ENCODE assay signal across 8 mouse cellular contexts in genomic region chr19:7340371-7340779, GRCm38 (mm10). TPM values are rescaled to one million over a fixed set of nuclear protein-coding genes. Genes with fewer than 3 reads are reported as not detected.
DNase-seq lines count a peak whose midpoint lies in the region; ATAC-seq and TF ChIP-seq lines count a peak whose summit lies in the region.

No protein-coding gene starts in this region.

- DNase-seq in right cerebral cortex, adult 18-20 months, result peak; percentile 79
- no peak for DNase-seq in right cerebral cortex, postnatal 4 days
- peak; percentile 31 to 36 for DNase-seq in cerebellum, adult 2 months
- DNase-seq in frontal cortex, postnatal 10 days (ENCODE audit: low spot score in 2 of 2), result peak; percentile 36 to 37
- DNase-seq in thymus, postnatal 25 days, result no peak

- ATAC-seq in intestine, postnatal 0 days, result no peak
- ATAC-seq in limb, embryonic 15.5 days (ENCODE audit: insufficient number of reproducible peaks, low FRiP score, low TSS enrichment, low read depth), result no peak
- no peak for ATAC-seq in neural tube, embryonic 12.5 days (ENCODE audit: low FRiP score, low read depth)

- peak overlapping the region; percentile 95 for H3K9ac ChIP-seq in intestine, postnatal 0 days (ENCODE audit: low read depth, low read length)
- peak overlapping the region; percentile 93 for H3K9ac ChIP-seq in limb, embryonic 15.5 days
- H3K9ac ChIP-seq in neural tube, embryonic 12.5 days, result peak overlapping the region; percentile 95

- TF ChIP-seq CTCF in cerebellum, adult 2 months (IDR thresholded peaks at IDR 0.05; ENCODE audit: borderline replicate concordance, insufficient read depth, low read depth, low read length), result no peak
- no peak for TF ChIP-seq CTCF in intestine, postnatal 0 days (IDR thresholded peaks at IDR 0.05; ENCODE audit: low read depth)

- TF ChIP-seq POLR2A in cerebellum, adult 2 months (IDR thresholded peaks at IDR 0.05; ENCODE audit: borderline replicate concordance, insufficient read depth, low read length), result no peak

- H3K9me3 ChIP-seq in intestine, postnatal 0 days (ENCODE audit: control insufficient read depth), result no peaks in the 10 kb centered on the region
- H3K9me3 ChIP-seq in limb, embryonic 15.5 days, result no peaks in the 10 kb centered on the region
- H3K9me3 ChIP-seq in neural tube, embryonic 12.5 days, result no peaks in the 10 kb centered on the region

- WGBS in cerebellum, adult 2 months, result 0% methylated on average over 15 of the region's 15 CpGs
- WGBS in intestine, postnatal 0 days, result under 1% methylated on average over 15 of the region's 15 CpGs
- WGBS in limb, embryonic 15.5 days, result under 1% methylated on average over 15 of the region's 15 CpGs
- WGBS in neural tube, embryonic 12.5 days, result 2% methylated on average over 15 of the region's 15 CpGs

- peaks cover 21% of the 10 kb centered on the region for H3K4me1 ChIP-seq in cerebellum, adult 2 months (ENCODE audit: control insufficient read depth, insufficient read depth, low read length)
- H3K4me1 ChIP-seq in intestine, postnatal 0 days (replicated peaks; ENCODE audit: control insufficient read depth, insufficient read depth, low read length), result peaks cover 16% of the 10 kb centered on the region
- H3K4me1 ChIP-seq in limb, embryonic 15.5 days, result peaks cover 43% of the 10 kb centered on the region
- H3K4me1 ChIP-seq in neural tube, embryonic 12.5 days, result peaks cover 34% of the 10 kb centered on the region

- no peaks in the 10 kb centered on the region for H3K27me3 ChIP-seq in cerebellum, adult 2 months (ENCODE audit: control insufficient read depth, insufficient read depth, low read length)
- no peaks in the 10 kb centered on the region for H3K27me3 ChIP-seq in intestine, postnatal 0 days (replicated peaks; ENCODE audit: control insufficient read depth, insufficient read depth, low read length)
- no peaks in the 10 kb centered on the region for H3K27me3 ChIP-seq in limb, embryonic 15.5 days
- no peaks in the 10 kb centered on the region for H3K27me3 ChIP-seq in neural tube, embryonic 12.5 days (replicated peaks)

- no peaks in the 10 kb centered on the region; the same call in 1 of the 2 replicates for H3K36me3 ChIP-seq in intestine, postnatal 0 days (ENCODE audit: control insufficient read depth, insufficient read depth)
- H3K36me3 ChIP-seq in limb, embryonic 15.5 days, result no peaks in the 10 kb centered on the region
- no peaks in the 10 kb centered on the region for H3K36me3 ChIP-seq in neural tube, embryonic 12.5 days

- H3K4me3 ChIP-seq in cerebellum, adult 2 months (replicated peaks; ENCODE audit: insufficient read depth, low read depth, low read length), result peak overlapping the region; percentile 94
- peak overlapping the region; percentile 90 for H3K4me3 ChIP-seq in intestine, postnatal 0 days (ENCODE audit: low read depth, low read length)
- peak overlapping the region; percentile 89 for H3K4me3 ChIP-seq in limb, embryonic 15.5 days
- peak overlapping the region; percentile 90 for H3K4me3 ChIP-seq in neural tube, embryonic 12.5 days

- 0 out of 2 replicates have a peak overlapping the region, but pooled peaks have one; percentile 46 for H3K27ac ChIP-seq in cerebellum, adult 2 months (ENCODE audit: insufficient read depth, low read length)
- 0 out of 2 replicates have a peak overlapping the region, but pooled peaks have one; percentile 92 for H3K27ac ChIP-seq in intestine, postnatal 0 days (ENCODE audit: low read depth, low read length)
- H3K27ac ChIP-seq in limb, embryonic 15.5 days, result peak overlapping the region; percentile 87
- H3K27ac ChIP-seq in neural tube, embryonic 12.5 days, result no peak overlapping the region

- peak overlapping the region; percentile 95 for H3K4me2 ChIP-seq in intestine, postnatal 0 days (replicated peaks; ENCODE audit: low read depth)
- peak overlapping the region; percentile 81 for H3K4me2 ChIP-seq in limb, embryonic 15.5 days
- H3K4me2 ChIP-seq in neural tube, embryonic 12.5 days (replicated peaks), result peak overlapping the region; percentile 97

RNA-seq across cellular contexts. Expression of gene Mark2, which starts 1.3 kb away (rescaled TPM):
- 75.3 and 76.2 TPM in 2 replicates for polyA plus RNA-seq in cerebellum, adult 2 months (2012; rRNA removed)
- polyA plus RNA-seq in intestine, postnatal 0 days (2015; fragmentation: Nextera tagmentation; extraction: Ambion mirVana), result 39.6 and 46.4 TPM in 2 replicates
- polyA plus RNA-seq in limb, embryonic 15.5 days (2015; fragmentation: Nextera tagmentation; extraction: Ambion mirVana), result 41.1 and 46.4 TPM in 2 replicates
- 62.3 and 72.0 TPM in 2 replicates for polyA plus RNA-seq in neural tube, embryonic 12.5 days (2016; fragmentation: Nextera tagmentation; extraction: Ambion mirVana)

RNA-seq across cellular contexts. Expression of gene Spindoc, which starts 42.4 kb away (rescaled TPM):
- polyA plus RNA-seq in cerebellum, adult 2 months (2012; rRNA removed), result 18.5 and 19.0 TPM in 2 replicates
- polyA plus RNA-seq in intestine, postnatal 0 days (2015; fragmentation: Nextera tagmentation; extraction: Ambion mirVana), result 11.3 and 12.2 TPM in 2 replicates
- polyA plus RNA-seq in limb, embryonic 15.5 days (2015; fragmentation: Nextera tagmentation; extraction: Ambion mirVana), result 24.8 and 26.0 TPM in 2 replicates
- 42.8 and 46.6 TPM in 2 replicates for polyA plus RNA-seq in neural tube, embryonic 12.5 days (2016; fragmentation: Nextera tagmentation; extraction: Ambion mirVana)

Comparison
In these comparisons a context has a peak if more than half of its experiments do, and no peak if none do; other contexts are left out.
1. DNase-seq: peak in right cerebral cortex, adult 18-20 months (single experiment), cerebellum, adult 2 months (2 of 2) and frontal cortex, postnatal 10 days (2 of 2); none in right cerebral cortex, postnatal 4 days (single experiment) and thymus, postnatal 25 days (single experiment).
2. Peak in every context shown above with its lines, with median percentiles within 50 percentile points of each other: H3K4me3 ChIP-seq, H3K4me2 ChIP-seq and H3K9ac ChIP-seq.